In genomic region chr14:27169287-27169686, GRCm38 (mm10) we compare ENCODE assay signal across 3 mouse cellular contexts.
"Had no signal": no experiment of that assay in that cellular context is flagged by ENCODE, and none has a peak within 500 bp of the region (broad histone marks: within the 10 kb centered on the region; RNA-seq: fewer than 3 reads in every experiment).

No protein-coding gene starts in this region.

- H3K36me3 ChIP-seq: neural tube, embryonic 13.5 days; neural tube, embryonic 15.5 days; stomach, embryonic 15.5 days had no signal

- H3K4me2 ChIP-seq: neural tube, embryonic 13.5 days; neural tube, embryonic 15.5 days; stomach, embryonic 15.5 days had no signal

- H3K4me3 ChIP-seq: neural tube, embryonic 13.5 days; neural tube, embryonic 15.5 days; stomach, embryonic 15.5 days had no signal

- H3K27me3 ChIP-seq: neural tube, embryonic 13.5 days; neural tube, embryonic 15.5 days; stomach, embryonic 15.5 days had no signal
